Mouse (Mus musculus) liver, adult (tissue): Measurements from ENCODE around the gene Hist1h3e.

Experiments used
- GATA4 ChIP-seq: IDR thresholded peaks from 2 replicates; pipeline ENCODE4 v1.6.1; 2014; ENCODE audit warnings: mild to moderate bottlenecking, low read length; ENCODE audit not compliant: insufficient replicate concordance

Hist1h3e gene

DNA sequence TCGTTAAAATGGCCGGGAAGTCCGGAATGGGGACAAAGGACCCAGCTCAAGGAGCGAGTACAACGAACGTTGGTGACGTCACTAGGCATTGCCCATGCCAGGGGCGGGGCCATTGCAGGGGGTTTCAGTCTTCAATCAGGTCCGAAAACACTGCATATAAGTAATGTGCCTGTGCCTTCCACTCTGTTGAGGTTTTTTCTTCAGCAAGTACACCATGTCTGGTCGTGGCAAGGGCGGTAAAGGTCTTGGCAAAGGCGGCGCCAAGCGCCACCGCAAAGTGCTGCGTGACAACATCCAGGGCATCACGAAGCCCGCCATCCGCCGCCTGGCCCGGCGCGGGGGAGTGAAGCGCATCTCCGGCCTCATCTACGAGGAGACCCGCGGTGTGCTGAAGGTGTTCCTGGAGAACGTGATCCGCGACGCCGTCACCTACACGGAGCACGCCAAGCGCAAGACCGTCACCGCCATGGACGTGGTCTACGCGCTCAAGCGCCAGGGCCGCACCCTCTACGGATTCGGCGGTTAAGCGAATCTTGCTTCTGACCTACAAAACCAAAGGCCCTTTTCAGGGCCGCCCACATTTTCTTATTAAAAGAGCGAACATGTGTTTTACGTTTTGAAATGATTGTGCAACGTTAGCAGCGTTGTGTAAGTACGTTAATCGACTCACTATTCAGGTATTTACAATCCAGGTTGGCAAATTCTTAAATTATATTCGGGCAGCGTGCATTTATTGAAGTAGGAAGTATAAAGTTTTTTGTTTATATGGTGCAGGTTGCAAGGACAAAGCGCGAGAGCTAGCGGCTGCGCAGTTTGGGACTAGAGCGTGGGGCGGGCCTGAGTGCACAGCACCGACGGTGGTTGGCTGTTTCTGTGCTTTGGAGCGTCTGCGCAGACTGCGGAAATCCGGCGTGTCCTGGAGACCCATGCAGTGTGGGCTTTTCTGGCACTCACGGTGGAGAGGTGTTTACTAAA is 31.0 kb downstream of the Hist1h3e start, which contains the start of gene Hist1h4h:
Hist1h4h (plus strand) TSS at position 150 of the 975 bp plus-strand sequence.
- no peak; the same call in 1 of the 2 replicates for TF ChIP-seq GATA4

DNA sequence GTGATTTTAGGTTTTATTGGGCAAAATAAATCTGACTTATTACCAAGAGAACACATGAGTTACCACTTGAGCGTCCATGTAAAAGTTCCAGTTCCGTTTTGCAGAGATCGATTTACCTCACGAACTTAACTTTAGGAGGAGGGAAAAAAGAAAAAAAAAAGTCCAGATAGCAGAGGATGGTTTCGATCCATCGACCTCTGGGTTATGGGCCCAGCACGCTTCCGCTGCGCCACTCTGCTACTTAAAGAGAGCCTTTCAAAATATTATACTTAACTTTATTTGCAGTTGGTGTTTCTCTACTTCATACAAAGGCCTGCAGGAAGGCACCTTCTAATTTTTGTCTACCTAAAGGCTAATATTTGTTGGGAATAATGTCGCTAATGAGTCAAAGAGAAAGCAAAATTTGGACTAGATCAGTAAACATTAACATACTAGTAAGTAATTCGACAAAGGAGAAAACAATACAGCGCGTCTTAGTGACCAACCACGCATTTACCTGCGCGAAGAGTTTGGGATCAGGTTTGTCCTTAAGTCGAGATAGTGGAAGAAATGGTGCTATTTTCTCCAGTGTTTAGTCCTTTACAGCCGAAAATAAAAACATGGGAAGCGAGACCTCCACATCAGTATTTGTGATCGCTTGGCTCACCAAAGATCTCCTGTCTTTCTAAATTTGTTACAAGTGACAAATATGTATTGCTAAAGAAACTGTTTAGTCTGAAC is 31.8 kb downstream of the Hist1h3e start:
- TF ChIP-seq GATA4: peak; percentile 10; the same call in 1 of the 2 replicates

DNA sequence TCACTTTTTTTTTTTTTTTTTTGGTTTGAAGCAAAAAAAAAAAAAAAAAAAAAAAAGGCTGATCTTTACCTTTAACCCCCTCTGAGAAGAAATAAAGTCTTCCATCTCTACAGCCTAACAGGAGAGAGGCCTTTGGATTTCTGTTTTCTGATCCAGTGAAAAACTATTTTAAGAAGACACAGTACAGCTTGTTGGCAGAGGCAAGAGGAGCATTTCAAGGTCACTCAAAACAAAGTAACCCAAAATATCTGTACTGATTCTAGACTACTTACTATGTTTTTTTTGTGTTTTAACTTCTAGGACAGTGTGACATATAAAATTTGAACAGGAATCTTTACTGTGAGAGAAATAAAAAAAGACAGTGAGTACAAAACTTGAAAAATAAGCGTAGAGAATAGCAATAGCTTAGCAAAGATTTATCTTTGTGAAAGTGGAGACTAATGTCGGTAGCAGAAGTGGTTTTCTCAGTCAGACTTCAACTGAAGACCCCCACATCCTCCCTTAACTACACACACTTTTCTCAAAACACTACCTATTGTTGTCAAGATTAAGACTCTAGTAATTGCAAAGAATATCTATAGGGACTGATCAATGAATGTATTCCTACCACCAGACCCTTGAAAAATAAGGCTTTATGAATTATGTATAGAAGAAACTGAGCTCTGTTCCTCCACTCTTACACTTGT is 32.5 kb downstream of the Hist1h3e start:
- no peak for TF ChIP-seq GATA4

DNA sequence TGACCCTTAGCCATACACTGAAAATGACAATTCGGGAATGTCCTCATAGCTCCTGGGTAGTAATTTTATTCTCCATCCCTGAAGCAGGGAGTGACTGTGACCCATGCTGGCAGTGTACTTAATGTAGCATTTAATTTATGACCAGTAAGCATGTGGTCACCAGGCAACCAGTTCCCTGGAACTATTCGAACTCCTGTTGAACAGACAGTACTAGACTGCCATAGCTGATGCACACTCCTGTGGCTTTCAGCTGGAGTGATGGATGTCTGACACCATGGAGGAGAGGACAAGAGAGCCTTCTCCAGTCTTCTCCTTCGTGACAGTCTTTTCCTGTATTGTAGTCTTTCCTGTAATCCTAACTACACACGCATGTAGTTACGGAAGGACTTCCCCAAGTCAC is 33.2 kb downstream of the Hist1h3e start:
- no peak for TF ChIP-seq GATA4

DNA sequence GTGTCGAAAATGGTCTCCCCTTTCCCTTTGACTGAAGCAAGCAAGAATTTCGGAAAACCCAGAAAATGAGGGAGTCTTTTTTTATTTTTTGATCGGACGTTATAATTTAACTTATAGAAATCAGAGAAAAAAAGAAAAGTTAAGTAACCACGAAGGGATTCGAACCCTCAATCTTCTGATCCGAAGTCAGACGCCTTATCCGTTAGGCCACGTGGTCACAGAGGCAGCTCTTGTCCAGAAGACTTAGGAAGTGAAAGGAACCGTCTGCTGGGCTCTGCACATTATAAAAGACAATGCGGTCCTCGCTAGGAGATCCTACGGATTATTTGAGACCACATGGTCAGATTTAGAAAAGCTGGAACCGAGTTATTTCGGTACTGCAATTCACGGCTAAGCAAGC is 35.9 kb downstream of the Hist1h3e start:
- no peak for TF ChIP-seq GATA4

DNA sequence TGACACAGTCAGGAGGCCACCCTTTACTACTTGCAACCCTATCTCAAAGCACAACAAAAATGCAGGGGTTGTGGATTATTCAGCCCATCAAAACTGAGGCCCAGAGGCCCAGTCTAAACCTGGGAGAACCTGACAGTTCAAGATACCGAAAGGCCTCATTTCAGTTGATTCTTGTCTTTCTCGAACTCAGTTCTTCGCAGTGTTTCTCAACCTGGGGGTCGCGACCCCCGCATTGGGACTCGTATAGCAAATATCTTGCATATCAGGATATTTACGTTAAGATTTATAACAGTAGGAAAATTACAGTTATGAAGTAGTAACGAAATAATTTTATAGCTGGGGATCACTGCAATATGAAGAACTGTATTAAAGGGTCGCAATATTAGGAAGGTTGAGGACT is 36.3 kb downstream of the Hist1h3e start:
- no peak for TF ChIP-seq GATA4

DNA sequence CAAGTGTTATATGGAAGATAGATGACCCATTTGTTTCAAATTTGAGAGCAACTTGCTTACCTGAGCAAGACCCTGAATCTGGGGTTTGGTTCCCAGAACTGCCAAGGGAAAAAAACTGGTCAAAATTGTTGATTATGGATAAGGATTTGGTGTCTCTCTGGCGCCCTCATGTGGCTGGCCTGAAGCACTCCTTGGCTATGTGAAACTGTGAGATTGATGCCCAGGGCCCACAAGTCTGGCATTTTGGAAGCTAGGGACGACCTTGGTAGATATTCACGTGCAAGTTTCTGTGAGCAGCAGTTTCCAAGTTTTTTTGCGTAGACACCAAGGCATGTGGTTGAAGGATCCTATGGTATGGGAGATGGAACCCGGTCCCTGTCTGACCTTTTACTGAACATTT is 37.5 kb downstream of the Hist1h3e start:
- TF ChIP-seq GATA4: no peak

DNA sequence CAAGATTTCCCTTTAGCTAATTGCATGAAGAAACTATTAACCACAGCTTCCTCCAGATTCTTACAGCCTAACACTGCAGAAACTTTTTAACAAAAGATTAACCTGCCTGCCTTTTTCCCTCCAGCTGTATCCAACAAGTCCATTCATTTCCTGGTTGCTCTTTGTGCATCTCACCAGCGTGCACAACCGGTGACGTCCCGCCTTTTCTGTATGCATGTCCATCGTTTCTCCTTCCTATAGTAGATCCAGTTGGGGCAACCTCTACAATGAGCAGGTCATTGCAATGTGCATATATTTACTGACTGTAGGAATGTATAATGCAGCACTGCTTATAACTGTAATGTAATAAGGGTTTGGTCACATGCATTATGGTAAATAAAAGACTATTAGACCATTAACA is 38.2 kb downstream of the Hist1h3e start:
- no peak for TF ChIP-seq GATA4

DNA sequence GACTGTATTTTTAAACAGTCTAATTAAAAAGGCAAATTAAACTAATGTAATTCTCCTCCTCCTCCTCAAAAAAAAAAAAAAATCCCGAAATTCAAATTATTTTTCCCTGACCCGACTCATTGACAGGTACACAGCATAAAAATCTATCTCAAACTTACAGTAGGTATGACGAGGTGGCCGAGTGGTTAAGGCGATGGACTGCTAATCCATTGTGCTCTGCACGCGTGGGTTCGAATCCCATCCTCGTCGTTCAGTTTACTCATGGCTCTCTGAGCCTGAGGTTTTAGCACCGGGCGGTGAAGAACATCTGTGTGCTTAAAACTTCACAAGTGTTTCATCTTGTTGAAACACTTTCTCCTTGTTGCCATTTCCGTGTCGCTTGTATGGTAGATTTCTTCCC is 40.5 kb downstream of the Hist1h3e start:
- TF ChIP-seq GATA4: no peak

DNA sequence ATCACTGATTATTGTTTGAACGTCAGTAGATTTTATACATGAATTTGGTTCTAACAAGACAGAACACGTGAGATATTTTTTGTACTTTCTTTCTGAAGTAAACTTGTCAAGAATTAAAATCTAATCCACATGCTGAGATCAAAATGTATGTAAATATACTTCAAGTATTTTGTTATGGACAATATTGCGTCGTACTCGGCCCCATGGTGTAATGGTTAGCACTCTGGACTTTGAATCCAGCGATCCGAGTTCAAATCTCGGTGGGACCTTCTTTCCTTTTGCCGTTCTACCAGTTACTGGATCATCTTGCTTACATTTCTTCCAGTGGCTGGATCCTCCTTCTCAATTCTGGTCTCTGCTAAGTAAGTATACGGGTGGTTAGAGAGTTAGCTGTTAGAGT is 42.8 kb downstream of the Hist1h3e start:
- no peak for TF ChIP-seq GATA4

DNA sequence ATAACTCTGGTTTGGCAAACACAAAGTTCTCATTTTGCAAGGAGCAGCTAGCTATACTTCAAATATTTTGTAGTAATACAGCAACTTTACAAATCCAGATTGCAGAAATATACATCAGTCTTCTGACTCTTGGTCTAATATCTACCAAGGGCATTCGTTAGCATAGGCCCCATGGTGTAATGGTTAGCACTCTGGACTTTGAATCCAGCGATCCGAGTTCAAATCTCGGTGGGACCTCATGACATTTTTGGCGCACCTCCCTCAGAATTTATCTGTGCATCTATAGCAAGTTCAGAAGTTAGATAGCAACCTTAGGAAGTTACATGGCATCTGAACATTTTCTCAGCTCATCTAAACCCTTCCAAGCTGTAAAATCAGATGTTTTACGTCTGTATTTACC is 43.3 kb downstream of the Hist1h3e start:
- no peak for TF ChIP-seq GATA4

DNA sequence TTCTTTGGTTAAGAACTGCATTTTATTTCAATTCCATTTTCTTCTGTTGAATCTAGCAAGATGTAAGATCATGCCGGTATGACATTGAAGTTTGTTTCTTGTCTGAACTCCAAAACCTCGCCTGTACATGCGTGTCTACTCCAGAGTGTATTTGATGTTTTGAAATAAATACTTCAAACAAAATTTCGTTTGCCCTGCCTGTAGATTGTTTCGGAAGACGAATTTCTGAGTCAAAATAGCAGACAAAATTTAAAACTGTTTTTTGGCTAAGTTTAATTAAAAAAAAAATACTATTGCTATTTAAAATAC is 43.9 kb downstream of the Hist1h3e start:
- no peak for TF ChIP-seq GATA4

DNA sequence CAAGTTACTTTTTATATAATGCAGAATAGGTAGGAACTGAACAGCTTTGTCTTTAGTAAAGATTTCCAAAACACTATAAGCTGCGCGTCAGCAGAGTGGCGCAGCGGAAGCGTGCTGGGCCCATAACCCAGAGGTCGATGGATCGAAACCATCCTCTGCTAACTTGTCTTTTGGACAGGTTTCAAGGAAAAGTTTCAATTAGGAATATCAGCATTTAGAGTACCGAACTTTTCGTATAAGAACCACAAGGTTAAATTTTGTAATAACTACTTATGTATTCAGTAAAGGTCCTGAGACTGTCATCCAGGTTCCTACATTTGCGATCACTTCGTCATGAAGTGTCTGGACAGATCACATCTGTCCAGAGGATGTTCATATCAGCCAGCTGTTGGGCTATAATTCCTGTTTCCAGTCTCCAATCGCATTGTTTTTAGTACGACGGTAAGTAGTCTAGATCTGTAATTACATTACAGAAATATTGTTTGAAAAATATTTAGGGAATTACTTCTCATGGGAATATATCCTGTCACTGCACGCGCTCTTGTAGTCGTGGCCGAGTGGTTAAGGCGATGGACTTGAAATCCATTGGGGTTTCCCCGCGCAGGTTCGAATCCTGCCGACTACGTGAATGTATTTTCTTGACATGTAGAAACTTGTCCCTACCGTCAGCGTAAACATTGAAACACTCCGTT is 44.4 kb downstream of the Hist1h3e start:
- no peak for TF ChIP-seq GATA4

DNA sequence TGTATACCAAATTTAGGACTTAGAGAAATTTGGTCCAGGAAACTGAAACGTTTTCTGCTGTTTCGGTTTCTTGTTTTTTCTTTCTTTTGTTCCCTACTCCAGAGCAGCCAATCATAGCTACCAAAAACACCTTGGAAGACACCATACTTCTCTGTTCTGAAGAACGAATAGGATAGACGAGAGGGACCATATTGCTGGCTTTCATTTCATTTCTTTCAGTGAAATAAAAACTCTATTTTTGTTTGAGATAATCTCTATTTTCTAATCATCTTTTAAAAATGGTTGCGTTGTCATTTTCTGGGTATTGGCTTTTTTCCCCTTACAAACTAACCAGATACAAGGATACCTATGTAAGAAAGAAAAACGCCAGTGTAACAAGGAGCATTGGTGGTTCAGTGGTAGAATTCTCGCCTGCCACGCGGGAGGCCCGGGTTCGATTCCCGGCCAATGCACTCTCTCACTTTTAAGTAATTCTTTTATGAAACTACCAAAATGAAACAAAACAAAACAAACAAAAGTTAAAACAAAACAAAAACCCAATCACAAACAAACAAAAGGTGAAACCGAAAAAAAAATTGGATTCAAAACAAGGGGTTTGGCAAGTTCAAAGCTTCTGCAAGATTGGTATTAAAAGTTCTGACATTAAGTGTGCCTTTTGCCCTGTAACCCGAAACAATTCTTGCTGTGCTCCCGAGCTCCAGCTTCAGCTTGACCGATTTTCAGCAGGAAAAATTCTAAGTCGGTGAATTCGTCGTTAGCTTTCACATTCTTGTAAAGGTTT is 45.2 kb downstream of the Hist1h3e start:
- TF ChIP-seq GATA4: no peak

DNA sequence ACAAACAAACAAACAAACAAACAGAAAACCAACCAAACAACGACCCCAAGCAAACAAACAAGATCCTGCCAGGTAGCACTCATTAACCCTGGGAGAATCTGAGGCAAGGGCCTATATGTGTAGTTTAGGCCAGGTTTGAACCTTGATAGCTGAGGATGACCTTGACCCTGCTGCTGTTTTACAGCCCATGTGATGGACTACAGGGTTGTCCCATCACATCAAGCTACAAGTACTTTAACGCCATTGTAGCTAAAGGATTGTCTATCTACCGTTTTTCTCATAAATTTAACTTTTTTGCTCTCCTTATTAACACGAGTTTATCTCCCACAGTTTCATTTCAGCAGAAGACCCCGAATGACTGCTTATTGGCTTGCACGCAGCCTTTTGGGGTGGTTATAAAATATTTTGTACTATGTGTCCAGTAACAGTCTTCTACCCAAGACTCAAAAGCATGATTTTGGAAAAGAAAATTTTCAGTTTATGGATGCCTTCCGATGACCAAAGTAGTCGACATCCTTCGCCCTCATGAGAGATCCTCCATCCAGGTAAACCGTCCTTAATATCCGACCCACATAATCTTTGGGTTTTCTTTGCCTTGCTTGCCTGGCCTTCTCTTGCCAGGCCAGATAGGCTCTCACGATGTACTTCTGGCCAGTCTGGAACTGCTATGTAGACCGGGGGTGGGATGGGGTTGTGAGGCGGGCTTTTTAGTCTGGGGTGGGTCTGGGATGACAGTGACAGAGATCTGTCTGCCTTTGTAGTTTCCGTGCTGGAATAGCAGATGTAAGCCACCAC is 46.1 kb downstream of the Hist1h3e start:
- TF ChIP-seq GATA4: no peak
